Mouse (Mus musculus) brain, adult 2 months (tissue): Measurements from ENCODE around the gene C2.
A peak's percentile ranks its signal among the peaks of the same experiment; 100 is the strongest.
"Not testable (repeated sequence)": the region's sequence is repeated elsewhere in the genome, so short reads cannot be mapped to it uniquely, and the experiment has no call there.

Experiments used
- DNase-seq: peaks from one replicate; pipeline ENCODE4 v3.0.0; 2011; ENCODE audit warnings: low read depth, low spot score

Gene C2

DNA sequence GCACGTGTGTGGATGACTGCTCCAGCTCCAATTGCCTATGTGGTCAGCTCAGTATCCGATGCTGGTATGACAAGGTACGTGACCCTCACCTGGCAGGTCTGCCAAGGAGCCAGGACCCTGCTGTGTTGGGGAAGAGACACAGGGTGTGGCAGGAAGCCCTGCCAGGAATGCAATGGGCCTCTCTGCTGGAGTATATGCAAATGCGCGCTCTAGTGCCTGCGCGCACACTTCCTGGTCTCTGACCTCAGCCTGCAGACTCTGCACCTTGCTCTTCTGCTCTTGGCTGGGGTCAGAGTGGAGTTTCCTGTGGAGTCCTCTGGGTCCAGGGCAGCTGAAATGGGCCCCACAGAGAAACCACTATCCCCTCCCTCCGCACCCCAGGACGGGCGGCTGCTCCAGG lies 12.9 kb upstream of the C2 start:
- no peak for DNase-seq

DNA sequence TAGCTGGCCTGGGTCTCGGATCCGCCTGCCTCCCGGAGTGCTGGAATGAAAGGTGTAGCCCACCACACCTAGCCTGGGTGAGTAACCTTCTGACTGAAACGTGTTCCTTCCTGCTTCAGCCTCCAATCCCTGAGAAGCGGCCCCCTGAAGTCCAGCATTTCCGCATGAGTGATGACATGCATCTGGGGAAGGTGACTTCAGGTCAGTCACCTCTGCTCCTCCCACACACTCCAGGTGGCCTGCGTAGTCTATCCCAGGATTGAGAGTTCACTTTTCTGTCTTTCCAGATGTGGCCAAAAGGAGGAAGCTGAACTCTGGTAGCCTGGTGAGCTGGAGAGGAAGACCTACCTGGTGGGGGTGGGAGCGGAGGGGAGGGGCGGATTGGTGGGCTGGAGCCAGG lies 4.8 kb upstream of the C2 start:
- no peak for DNase-seq

DNA sequence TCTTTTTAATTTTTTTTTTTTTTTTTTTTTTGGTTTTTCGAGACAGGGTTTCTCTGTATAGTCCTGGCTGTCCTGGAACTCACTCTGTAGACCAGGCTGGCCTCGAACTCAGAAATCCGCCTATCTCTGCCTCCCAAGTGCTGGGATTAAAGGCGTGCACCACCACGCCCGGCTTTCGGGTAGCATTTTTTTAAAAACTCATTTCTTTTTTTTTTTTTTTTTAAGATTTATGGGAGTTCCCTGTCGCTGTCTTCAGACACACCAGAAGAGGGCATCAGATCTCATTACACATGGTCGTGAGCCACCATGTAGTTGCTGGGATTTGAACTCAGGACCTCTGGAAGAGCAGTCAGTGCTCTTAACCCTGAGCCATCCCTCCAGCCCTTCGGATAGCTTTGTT lies 3.9 kb upstream of the C2 start:
- DNase-seq, result not testable (repeated sequence)

DNA sequence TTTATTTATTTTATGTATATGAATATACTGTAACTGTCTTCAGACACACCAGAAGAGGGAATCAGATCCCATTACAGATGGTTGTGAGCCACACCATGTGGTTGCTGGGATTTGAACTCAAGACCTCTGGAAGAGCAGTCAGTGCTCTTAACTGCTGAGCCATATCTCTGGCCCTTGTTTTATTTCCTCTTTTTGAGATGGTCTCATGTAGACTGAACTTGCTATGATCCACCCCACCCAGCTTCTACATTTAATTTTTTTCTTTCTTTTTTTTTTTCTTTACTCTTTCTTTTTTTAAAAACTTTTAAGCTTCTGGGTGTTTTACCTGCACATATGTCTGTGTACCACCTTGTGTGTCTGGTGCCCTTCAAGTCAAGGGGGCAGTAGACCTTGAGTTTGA lies 2.8 kb upstream of the C2 start:
- DNase-seq, result not testable (repeated sequence)

DNA sequence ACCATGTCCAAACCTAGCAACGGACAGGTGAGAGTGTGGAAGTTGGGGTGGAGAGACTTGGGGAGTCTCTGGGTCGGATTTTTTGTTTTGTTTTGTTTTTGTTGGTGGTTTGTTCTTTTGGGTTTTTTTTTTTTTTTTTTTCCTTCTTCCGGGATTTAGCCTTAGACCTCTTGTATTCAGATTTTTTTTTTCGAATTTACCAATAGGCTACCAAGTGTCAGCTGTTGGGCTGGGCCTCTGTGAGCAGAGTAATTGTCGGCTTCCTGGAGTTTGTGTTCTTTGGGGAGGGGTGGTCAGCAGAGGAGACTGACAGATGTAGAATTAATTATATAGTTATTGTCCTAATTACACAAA lies 1.8 kb upstream of the C2 start:
- no peak for DNase-seq

DNA sequence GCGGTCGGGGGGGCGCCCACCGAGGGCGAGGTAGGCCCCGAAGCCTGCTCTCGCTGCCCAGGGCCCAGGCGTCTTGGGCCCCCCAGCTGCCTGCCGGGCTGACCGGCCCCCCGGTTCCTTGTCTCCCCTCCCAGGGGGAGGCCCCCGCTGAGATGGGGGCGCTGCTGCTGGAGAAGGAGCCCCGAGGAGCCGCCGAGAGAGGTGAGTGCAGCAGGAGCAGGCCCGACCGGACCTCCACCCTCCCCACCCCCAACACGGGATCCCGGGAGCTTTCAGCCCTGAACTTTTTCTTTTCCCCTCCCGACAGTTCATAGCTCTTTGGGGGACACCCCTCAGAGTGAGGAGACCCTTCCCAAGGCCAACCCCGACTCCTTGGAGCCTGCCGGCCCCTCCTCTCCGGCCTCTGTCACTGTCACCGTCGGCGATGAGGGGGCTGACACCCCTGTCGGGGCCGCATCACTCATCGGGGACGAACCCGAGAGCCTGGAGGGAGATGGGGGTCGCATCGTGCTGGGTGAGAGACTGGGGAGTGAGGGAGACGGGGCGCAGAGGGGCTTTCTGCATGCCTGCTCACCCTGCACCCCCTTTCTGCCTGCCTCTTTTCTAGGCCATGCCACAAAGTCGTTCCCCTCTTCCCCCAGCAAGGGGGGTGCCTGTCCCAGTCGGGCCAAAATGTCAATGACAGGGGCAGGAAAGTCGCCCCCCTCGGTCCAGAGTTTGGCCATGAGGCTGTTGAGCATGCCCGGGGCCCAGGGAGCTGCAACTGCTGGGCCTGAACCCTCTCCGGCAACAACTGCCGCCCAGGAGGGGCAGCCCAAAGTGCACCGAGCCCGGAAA lies 1.2 kb upstream of the C2 start:
- peak; percentile 23 for DNase-seq

DNA sequence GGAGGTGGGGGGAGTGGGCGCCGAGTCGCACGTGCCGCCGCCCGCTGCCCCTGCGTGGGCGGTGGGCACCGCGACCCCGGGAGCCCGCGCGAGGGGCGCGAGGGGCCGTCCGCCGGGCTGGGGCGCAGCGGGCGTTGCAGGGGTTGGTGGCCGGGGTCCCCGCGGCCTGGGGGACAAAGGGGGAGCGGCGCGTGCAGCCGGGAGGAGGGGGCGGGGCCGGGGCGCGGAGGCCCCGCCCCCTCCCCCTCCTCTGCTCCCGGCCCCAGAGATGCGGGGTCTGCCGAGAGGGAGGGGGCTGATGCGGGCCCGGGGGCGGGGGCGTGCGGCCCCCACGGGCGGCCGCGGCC lies 614 bp upstream of the C2 start:
- DNase-seq, result no peak

DNA sequence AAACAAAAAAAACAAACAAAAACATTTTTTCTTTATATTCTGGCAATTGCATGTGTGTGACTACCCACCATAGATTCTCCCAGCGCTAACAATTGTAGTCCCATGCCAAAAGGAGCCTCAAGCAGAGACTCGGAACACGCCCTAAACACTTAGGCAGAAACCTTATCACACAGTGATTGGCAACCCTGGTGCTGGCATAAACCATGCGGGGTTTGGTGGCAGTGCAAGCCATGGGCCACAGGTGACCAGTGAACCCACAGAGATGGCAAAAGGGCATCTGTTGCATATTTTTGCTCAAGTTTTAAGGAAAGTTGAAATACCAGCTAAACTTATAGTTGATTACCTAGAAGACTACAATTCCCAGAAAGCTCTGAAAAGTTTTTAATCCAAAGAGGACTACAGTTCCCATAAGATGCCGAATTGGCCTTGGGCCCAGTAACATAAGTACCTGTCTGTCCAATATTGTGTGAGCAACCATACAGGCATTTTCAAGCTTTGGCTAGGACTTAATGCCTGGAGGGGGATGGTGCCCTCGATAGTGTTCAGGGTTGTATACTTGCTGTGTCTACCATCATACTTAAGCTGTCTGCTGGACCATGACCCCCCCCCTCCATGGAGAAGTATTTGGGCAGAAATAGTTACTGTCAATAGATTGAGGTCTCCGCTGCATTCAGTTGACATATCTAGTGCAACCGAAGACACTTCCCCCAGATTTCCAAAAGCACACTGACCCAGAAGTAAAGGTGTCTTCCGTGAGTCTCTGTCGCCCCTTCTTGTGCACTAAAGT lies 499 bp downstream of the C2 start:
- peak; percentile 88 for DNase-seq

DNA sequence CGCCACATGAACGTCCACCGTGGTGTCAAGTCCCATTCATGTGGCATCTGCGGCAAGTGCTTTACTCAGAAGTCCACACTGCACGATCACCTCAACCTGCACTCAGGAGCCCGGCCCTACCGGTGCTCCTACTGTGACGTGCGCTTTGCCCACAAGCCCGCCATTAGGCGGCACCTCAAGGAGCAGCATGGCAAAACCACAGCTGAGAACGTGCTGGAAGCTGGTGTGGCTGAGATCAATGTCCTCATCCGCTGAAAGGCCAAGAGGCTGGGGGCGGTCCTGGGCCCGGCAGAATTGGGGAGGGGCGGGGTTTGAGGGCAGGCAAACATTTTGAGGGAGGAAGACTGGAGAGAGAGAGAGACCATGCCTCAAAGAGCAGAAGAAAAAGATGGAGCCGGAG lies 1.7 kb downstream of the C2 start:
- DNase-seq, result no peak

DNA sequence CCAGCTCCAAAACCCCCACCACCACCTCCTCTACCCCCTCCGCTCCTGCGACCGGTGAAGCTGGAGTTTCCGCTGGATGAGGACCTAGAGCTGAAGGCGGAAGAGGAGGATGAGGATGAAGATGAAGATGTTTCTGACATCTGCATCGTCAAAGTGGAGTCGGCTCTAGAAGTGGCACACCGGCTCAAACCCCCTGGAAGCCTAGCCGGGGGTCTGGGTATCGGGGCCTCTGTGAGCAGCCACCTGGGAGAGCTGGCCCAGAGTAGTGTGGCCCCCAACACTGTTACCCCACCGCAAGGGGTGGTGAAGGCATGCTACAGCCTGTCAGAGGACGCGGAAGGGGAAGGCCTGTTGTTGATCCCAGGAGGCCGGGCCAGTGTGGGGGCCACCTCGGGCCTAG lies 2.3 kb downstream of the C2 start:
- no peak for DNase-seq

DNA sequence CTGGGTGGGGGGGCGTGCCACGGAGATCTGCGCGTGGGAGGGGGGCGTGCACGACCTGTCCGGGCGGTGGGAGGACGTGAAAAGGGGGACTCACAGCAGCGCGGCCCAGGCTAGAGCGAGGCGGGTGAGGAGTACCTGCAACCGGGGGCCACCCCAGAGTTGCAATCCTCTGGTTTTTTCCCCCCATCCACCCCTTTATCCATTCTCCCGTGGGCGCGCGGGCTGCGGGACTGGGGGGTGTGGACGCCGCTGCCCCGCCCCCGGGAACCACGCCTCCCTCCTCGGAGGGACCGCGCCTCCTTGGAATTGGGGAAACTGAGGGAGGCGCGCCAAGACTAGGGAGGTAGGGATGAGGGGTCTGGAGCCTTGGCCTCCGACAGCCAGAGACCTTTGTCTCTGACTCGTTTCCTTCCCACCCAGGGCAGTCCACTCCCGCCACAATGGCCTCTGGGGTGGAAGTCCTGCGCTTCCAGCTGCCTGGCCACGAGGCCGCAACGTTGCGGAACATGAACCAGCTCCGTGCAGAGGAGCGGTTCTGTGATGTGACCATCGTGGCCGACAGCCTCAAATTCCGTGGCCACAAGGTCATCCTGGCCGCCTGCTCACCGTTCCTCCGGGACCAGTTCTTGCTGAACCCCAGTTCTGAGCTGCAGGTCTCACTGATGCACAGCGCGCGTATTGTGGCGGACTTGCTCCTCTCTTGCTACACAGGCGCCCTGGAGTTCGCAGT lies 3.1 kb downstream of the C2 start:
- peak; percentile 43 for DNase-seq

DNA sequence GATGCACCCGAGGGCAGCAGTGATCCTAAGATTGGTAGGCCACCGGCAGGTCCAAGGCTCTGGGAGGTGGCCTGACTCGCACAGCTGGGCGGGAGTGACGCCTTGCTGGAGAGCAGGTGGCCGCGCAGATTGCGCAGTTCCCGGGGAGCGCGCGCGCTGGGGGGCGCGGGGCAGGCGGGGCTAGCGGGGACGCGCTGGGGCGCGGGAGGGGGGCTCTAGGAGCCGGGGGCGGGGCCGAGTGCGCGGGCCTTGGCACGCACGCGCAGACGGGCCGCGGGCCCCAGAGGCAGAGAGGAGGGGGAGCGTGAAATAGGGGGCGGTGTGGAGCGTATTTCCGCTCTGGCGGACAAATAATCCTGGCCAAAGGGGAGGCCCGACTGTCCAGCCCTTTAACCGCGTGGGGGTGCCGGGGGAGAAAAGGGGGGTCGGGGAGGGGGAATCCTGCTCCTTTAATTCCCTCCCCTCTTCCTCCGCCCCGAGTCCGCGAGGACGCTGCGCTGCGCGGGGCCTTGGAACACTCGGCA lies 3.9 kb downstream of the C2 start:
- peak; percentile 99 for DNase-seq

DNA sequence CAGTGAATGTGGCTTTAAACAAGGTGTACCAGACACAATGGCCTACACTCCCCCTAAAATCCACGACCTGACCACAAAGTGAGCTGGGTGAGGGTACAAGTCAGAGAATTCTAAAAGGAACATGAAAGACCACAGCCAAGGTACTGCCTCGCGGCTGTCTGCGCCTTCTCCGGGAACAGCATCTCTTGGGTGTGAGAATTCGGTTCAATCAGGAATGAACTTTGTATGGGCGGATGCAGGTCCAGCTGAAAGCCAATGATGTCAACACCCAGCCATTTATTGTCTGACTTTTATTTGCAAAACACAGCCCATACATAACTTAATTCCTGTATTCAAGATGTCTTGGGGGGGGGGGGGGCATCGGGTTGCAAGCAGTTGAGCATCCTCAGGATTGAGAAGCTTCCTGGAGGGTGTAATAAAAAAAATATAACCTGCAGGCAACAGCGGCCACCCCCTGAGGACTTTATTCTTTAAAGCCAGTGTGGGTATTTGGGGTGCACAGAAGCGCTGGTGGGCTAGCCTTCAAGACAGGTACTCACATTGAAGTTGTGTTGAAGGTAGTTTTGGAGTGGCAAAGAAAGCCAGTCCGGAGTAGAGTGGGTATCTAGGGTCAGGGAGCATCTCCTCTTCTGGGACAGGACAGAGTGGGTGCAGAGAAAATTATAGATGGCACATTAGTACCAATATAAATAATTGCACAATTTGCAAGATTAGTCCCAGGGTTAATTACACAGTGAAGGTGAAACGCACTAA lies 4.8 kb downstream of the C2 start:
- no peak for DNase-seq

DNA sequence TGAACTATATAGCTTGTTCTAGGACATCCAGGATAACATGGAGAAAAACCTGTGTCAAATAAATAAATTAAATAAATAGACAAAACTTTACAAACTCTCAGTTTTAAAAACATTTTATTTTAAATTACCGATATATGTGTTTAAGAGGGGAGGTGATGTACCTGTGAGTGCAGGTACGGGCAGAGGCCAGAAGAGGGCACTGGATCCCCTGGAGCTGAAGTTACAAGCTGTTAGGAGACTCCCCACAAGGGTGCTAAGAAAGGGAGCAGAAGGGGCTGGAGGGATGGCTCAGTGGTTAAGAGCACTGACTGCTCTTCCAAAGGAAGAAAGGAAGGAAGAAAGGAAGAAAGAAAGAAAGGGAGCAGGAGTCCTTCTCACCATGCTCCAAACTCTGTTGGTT lies 6.7 kb downstream of the C2 start:
- DNase-seq, result no peak

DNA sequence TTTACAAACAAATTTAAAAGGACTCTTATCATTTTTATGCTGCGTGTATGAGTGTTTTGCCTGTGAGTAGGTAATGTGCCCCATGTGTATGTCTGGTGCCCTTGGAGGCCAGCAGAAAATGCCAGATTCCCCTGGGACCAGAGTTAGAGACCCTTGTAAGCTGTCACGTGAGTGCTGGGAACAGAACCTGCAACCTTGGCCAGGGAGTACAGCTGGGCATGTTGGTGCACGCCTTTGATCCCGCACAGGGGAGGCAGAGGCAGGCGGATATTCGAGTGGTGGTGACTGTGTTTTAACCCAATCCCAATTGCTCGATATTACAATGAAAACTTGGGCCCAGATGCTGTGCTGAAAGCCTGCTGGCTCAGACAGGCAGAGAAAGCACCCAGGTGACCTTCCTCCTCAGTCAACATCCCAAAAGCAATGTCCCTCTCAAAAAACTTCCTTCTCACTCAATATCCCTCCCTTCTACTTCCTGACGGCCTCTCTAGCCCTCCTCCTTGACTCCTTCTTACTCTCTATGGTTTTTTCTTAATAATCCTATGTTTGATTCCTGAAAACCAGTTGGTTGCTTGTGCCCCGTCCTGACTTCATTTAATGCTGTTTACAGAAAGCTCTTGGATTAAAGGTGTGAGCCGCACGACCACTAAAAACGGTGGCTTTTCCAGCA lies 7.9 kb downstream of the C2 start:
- DNase-seq, result no peak

DNA sequence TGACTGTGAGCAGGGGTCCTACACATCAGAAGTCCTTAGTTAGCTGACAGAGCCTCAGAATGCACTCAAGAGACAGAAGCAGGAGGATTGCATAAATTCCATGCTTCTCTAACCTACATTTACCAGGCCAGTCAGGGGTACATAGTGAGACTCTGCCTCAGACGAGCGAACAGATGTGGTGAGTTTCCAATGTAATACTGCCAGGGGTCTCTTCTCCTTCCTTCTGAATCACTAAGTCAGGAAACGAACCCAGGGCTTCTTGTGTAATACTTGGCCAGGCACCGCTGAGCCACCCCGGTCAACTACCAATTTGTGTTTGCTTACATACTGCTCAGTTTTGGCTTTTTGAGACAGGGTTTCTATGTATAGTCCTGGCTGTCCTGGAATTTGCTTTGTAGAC lies 10.1 kb downstream of the C2 start:
- no peak for DNase-seq

DNA sequence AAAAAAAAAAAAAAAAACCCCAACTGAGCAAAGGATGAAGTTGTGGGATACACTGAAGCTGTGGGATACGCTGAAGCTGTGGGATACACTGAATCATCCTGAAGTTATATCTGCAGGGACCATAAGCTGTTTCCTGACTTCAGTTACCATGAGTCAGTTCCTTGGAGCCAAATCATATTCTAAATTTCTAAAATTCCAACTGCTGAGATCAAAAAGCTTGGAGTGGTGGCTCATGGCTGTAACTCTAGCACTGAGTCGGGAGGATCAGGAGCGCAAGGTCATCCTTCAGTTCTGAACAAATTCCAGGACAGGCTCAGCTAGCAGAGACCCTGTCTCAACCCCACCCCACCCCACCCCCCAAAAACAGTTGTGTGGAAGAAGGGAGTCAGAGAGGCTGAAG lies 12.4 kb downstream of the C2 start:
- DNase-seq, result peak; percentile 16

DNA sequence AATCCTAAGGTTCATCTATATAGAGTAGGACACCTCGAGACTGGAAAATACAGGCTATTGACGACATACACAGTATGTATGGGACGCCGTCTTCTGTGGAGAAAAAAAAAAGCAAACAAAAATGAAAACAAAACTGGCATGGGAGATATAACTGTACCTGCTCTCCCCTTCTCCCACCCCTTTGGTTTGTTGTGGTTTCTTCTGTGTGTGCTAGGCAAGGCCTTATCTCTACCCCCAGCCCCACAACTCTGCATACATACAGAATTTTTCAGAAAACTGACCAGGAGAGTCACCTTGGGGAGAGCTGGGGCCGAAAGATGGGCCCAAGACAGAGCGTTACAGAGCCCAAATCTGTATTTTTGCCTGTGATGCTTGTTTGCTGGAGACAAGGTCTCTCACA lies 13.4 kb downstream of the C2 start:
- DNase-seq, result no peak

DNA sequence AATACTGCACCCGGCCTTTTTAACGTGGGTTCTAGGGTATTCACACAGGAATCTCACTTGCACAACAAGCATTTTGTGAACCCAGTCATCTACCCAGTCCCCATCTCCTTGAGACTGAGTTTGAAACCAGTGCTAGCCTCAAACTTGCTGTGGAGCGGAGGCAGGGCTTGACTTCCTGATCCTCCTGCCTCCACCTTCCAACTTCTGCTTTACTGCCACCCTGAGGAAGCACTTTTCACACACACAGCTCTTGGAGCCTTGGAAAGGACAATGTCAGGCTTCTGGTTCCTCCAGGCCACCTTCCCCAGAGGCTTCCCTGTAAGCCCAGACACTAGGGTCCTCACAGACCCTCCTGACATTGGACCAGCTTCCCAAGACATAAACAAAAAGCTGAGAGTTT lies 14.7 kb downstream of the C2 start:
- peak; percentile 12 for DNase-seq

DNA sequence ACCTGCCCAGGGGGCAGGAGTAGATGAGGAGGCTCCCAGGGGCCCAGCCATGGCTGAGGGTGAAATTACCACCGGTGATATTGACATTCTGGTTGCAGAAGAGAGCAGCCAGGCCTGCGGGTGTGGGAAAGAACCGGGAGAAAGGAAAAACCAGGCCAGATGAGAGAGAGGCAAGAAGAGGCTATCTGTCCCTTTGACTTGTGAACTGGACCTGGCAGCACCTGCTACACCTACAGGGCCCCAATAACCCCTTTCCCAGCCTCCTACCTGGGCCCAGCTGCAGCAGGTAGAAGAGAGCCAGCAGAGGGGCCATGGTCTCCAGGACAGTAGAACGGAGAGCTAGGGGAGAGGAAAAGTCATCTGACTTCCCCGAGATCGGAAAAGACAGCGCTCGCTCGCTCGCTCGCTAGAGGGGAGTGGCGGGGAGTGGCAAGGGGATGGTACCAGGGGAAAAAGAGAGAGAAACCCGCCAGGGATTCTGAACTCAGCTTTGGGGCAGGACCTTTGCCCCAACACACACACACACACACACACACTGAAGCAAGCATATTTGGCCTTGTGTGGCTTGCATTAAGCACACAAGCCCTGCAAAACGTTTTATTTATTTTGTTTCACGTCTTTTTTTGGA lies 16.3 kb downstream of the C2 start, which contains the start of gene Gm20547:
Gm20547 (minus strand) TSS at position 360 of the 628 bp plus-strand sequence.
- no peak for DNase-seq

DNA sequence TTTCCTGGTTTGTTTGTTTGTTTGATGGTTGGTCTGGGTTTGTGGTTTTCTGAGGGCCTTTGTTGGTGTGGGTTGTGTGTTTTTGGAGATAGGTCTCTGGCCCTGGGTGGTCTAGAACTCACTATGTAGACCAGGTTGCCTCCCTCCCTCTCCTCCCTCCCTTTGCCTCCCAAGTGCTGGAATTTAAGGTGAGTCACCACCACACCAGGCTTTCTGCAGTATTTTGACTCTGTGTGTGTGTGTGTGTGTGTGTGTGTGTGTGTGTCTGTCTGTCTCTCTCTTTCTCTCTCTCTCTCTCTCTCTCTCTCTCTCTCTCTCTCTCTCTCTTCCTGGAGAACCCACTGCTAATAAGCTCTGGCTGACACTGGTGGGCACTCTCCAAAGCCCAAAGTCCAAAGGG lies 16.9 kb downstream of the C2 start:
- no peak for DNase-seq
